Mouse (Mus musculus) E14TG2a.4 (cell line): ENCODE results near the gene Plcb3.

Experiments
- CTCF ChIP-seq: conservative IDR thresholded peaks from 2 replicates; pipeline ENCODE4 v1.5.1; 2014; ENCODE audit warnings: low read length
- NANOG ChIP-seq: IDR thresholded peaks from 2 replicates; pipeline ENCODE4 v1.6.1; 2014; ENCODE audit warnings: borderline replicate concordance, low read length, mixed read lengths
- POU5F1 ChIP-seq: IDR thresholded peaks from 2 replicates; pipeline ENCODE4 v1.6.1; 2014; ENCODE audit warnings: low read length, borderline replicate concordance

- TF ChIP-seq CTCF = no peak
- TF ChIP-seq POU5F1 = no peak
- no peak for TF ChIP-seq NANOG
These were observed 11.6 kb upstream of the Plcb3 start for GRCm38 (mm10) chr19:6987904-6988285.
